Mouse (Mus musculus): ENCODE data around the gene St8sia4.

DNA sequence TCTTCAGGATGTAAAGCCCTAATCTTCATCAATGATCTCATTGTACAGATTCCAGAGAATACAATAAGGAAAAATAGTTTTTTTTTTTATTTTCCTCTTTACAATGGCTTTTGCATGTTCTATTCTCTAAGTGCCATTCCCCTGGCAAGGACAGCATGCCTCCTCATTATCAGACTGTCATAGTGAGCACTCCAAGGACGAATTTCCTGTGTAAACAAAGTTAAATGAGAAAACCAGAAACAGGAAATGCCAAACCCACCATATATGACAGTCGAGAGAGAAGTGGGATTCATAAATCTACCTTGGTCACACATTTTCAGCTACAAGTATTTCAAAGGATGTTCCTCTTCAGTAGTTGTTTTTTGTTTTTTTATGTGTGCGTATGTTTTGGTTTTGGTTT is 49.2 kb downstream of the St8sia4 start:
- TF ChIP-seq CTCF (conservative IDR thresholded peaks at IDR 0.05; ENCODE audit: low read length), result no peak
- no peak for TF ChIP-seq NANOG (IDR thresholded peaks at IDR 0.05; ENCODE audit: borderline replicate concordance, low read length)
